23 mouse cellular contexts compared by ENCODE assay signal in the genomic region with DNA sequence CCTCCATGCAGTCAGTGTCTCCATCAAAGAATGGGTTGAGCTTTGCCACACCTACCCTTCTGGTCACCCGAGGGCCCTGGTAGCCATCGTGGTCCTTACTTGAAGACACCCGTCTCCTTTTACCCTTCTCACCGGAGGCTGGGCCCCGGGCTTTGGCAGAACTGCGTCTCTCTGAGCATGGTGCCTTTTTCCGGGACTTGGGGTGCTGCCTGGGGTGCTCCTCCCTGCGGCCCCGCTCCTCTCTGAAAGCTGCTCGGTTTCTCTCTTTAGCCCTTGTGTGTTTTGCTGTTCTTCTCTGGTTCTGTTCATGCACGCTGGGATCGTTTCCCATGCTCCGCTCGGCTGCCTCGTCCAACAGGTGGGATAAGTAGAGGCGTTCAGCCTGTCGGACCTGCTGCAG. TPM values are rescaled to one million over a fixed set of nuclear protein-coding genes. Genes with fewer than 3 reads are reported as not detected.
"Had no signal": no experiment of that assay in that cellular context is flagged by ENCODE, and none has a peak within 500 bp of the region (broad histone marks: within the 10 kb centered on the region; RNA-seq: fewer than 3 reads in every experiment).

No protein-coding gene starts in this region.

- H3K4me2 ChIP-seq: limb, embryonic 12.5 days; liver, embryonic 12.5 days; liver, embryonic 15.5 days; lung, embryonic 15.5 days; neural tube, embryonic 12.5 days; neural tube, embryonic 15.5 days had no signal

- ATAC-seq: liver, embryonic 12.5 days had no signal

- H3K4me3 ChIP-seq: left cerebral cortex, adult 2 months; limb, embryonic 12.5 days; liver, embryonic 12.5 days; liver, embryonic 15.5 days; lung, embryonic 15.5 days; megakaryocyte, embryonic 14.5 days; midbrain, embryonic 10.5 days; neural tube, embryonic 12.5 days; neural tube, embryonic 15.5 days had no signal

- H3K9ac ChIP-seq: limb, embryonic 12.5 days; liver, embryonic 12.5 days; liver, embryonic 15.5 days; lung, embryonic 15.5 days; neural tube, embryonic 12.5 days; neural tube, embryonic 15.5 days had no signal

- DNase-seq: kidney, adult 18-20 months; kidney, adult 9 months; kidney, postnatal 25 days; layer of hippocampus, postnatal 36 days; liver; lung, adult 18-20 months; lung, postnatal 10 days; lung, postnatal 36 days; midbrain, embryonic 14.5 days; right cerebral cortex, adult 18-20 months; right cerebral cortex, postnatal 14 days; right cerebral cortex, postnatal 4 days; thymus, postnatal 25 days had no signal

- H3K36me3 ChIP-seq: liver, embryonic 12.5 days; liver, embryonic 15.5 days had no signal

- H3K27ac ChIP-seq: left cerebral cortex, adult 2 months; limb, embryonic 12.5 days; liver, embryonic 12.5 days; liver, embryonic 15.5 days; lung, embryonic 15.5 days; midbrain, embryonic 10.5 days; neural tube, embryonic 12.5 days; neural tube, embryonic 15.5 days had no signal

- H3K9me3 ChIP-seq: limb, embryonic 12.5 days; liver, embryonic 12.5 days; liver, embryonic 15.5 days; lung, embryonic 15.5 days; megakaryocyte, embryonic 14.5 days; neural tube, embryonic 12.5 days; neural tube, embryonic 15.5 days had no signal

- H3K27me3 ChIP-seq: limb, embryonic 12.5 days; liver, embryonic 15.5 days; lung, embryonic 15.5 days; neural tube, embryonic 12.5 days; neural tube, embryonic 15.5 days had no signal

- H3K4me1 ChIP-seq: liver, embryonic 12.5 days; liver, embryonic 15.5 days; lung, embryonic 15.5 days; midbrain, embryonic 10.5 days; neural tube, embryonic 12.5 days had no signal

RNA-seq across cellular contexts. Expression of gene Cep295nl, which starts 8.9 kb away (rescaled TPM):
- polyA plus RNA-seq: liver, embryonic 15.5 days; stomach, embryonic 14.5 days had no signal
